Mouse (Mus musculus) thymus, adult 2 months (tissue): ENCODE results near the gene Ercc8. TPM values are rescaled to one million over a fixed set of nuclear protein-coding genes. Genes with fewer than 3 reads are reported as not detected.

Source experiments
- DNase-seq: peaks from one replicate; pipeline ENCODE4 v3.0.0; 2021
- H3K27ac ChIP-seq: fragments of 200-500 bp; 2 replicates; pipeline ENCODE4 v1.5.1; 2012; ENCODE audit warnings: low read length, control low read depth; ENCODE audit not compliant: control insufficient read depth, insufficient read depth
- H3K27me3 ChIP-seq: fragments of 200-500 bp; 2 replicates; pipeline ENCODE4 v1.6.1; 2012; ENCODE audit warnings: mild to moderate bottlenecking, low read length, moderate library complexity, mixed read lengths; ENCODE audit not compliant: control insufficient read depth, insufficient read depth
- H3K36me3 ChIP-seq: fragments of 200-500 bp; 2 replicates; pipeline ENCODE4 v1.6.1; 2012; ENCODE audit warnings: mild to moderate bottlenecking, low read length, moderate library complexity; ENCODE audit not compliant: control insufficient read depth, insufficient read depth
- H3K4me1 ChIP-seq: fragments of 200-500 bp; replicated peaks from 2 replicates; pipeline ENCODE4 v1.6.1; 2012; ENCODE audit warnings: low read length; ENCODE audit not compliant: control insufficient read depth, insufficient read depth
- H3K4me3 ChIP-seq: fragments of 200-500 bp; 2 replicates; pipeline ENCODE4 v1.5.1; 2012; ENCODE audit warnings: mild to moderate bottlenecking, low read length, control low read depth, moderate library complexity; ENCODE audit not compliant: control insufficient read depth, insufficient read depth
- CTCF ChIP-seq: fragments of 200-500 bp; IDR thresholded peaks from 2 replicates; pipeline ENCODE4 v1.5.1; 2012; ENCODE audit warnings: mild to moderate bottlenecking, control low read depth, low read length, moderate library complexity, borderline replicate concordance; ENCODE audit not compliant: control insufficient read depth, poor library complexity, insufficient read depth; ENCODE audit errors: extremely low read depth
- POLR2A ChIP-seq: fragments of 200-500 bp; IDR thresholded peaks from 2 replicates; pipeline ENCODE4 v1.6.1; 2012; ENCODE audit warnings: mild to moderate bottlenecking, low read length, control low read depth, moderate library complexity; ENCODE audit not compliant: control insufficient read depth, poor library complexity, insufficient read depth; ENCODE audit errors: extremely low read depth
- WGBS: fragments of 180-500 bp; shearing (Covaris S2); methylation state at CpG from one replicate; pipeline ENCODE4 v1.1.7; 2018; 5-methylcytosine and 5-hydroxymethylcytosine counted together
- polyA plus RNA-seq: library from polyadenylated mRNA; depleted of rRNA; stranded (reverse); fragments of >200 nt; gene quantifications from 2 replicates; pipeline ENCODE4 v1.2.3, GENCODE M21; 2012; rRNA removed

Gene Ercc8
- polyA plus RNA-seq, 1 experiment = 17.4 TPM

GRCm38 (mm10) chr13:108229634-108230330 is 71.3 kb downstream of the Ercc8 start:
- no peak overlapping the region for H3K27ac ChIP-seq
- DNase-seq = no peak
- no peaks in the 10 kb centered on the region for H3K4me1 ChIP-seq
- H3K4me3 ChIP-seq = no peak overlapping the region
- no peaks in the 10 kb centered on the region for H3K36me3 ChIP-seq
- no peaks in the 10 kb centered on the region for H3K27me3 ChIP-seq
- TF ChIP-seq CTCF (no peak), POLR2A (no peak)
- 94% methylated on average over 6 of the region's 6 CpGs for WGBS

GRCm38 (mm10) chr13:108240012-108240411 is 81.5 kb downstream of the Ercc8 start:
- H3K27me3 ChIP-seq = no peaks in the 10 kb centered on the region
- WGBS = 36% methylated on average over 4 of the region's 4 CpGs
- no peaks in the 10 kb centered on the region for H3K4me1 ChIP-seq
- no peak for DNase-seq
- H3K4me3 ChIP-seq = no peak overlapping the region
- no peak overlapping the region for H3K27ac ChIP-seq
- TF ChIP-seq POLR2A = no peak
- TF ChIP-seq CTCF = no peak
- H3K36me3 ChIP-seq = no peaks in the 10 kb centered on the region

GRCm38 (mm10) chr13:108241715-108242114 is 83.2 kb downstream of the Ercc8 start:
- H3K36me3 ChIP-seq = no peaks in the 10 kb centered on the region
- H3K4me3 ChIP-seq = no peak overlapping the region
- DNase-seq = no peak
- no peaks in the 10 kb centered on the region for H3K27me3 ChIP-seq
- TF ChIP-seq CTCF (no peak), POLR2A (no peak)
- H3K27ac ChIP-seq = no peak overlapping the region
- no peaks in the 10 kb centered on the region for H3K4me1 ChIP-seq
- 82% methylated on average over 5 of the region's 5 CpGs for WGBS

Other genes with a start within 250 kb of the Ercc8 start
- gene Smim15, start 114.3 kb upstream of the Ercc8 start, polyA plus RNA-seq = 13.9 and 15.6 TPM in 2 replicates
- 4.1 and 5.0 TPM in 2 replicates for gene Ndufaf2, start 108 bp upstream of the Ercc8 start, polyA plus RNA-seq
- 0.87 and 1.2 TPM in 2 replicates for gene Elovl7, start 55.7 kb downstream of the Ercc8 start, polyA plus RNA-seq
- gene Depdc1b, start 157.6 kb downstream of the Ercc8 start, polyA plus RNA-seq = 10.4 and 13.1 TPM in 2 replicates